In the genomic region with DNA sequence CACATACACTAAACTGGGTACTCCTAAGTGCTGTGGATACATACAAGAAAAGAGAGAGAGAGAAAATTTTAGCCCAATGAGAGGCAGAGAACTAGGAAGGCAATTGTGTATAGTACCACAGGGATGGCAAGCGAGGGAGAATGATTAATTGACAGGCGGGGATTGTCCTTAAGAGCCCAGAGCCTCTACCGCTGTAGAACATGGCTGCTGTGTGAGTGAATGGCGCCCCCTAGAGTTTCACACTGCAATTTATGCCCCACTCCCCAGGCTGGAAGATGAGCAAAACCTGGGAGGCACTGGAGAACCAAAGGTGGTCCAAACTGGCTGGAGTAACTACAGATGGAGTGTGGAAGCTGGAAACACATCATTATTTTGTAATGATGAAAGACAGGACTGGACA, we compare ENCODE assay signal across 8 mouse cellular contexts. TPM values are rescaled to one million over a fixed set of nuclear protein-coding genes. Genes with fewer than 3 reads are reported as not detected.
DNase-seq lines count a peak whose midpoint lies in the region; ATAC-seq and TF ChIP-seq lines count a peak whose summit lies in the region.

No protein-coding gene starts in this region.

- no peak overlapping the region for H3ac ChIP-seq in C2C12 (ENCODE audit: control insufficient read depth, insufficient read length, low read depth)

- TF ChIP-seq POLR2A in brain, embryonic 14.5 days (IDR thresholded peaks at IDR 0.05; ENCODE audit: borderline replicate concordance, extremely low read depth, insufficient read depth, insufficient read length, poor library complexity, severe bottlenecking) = no peak

- H3K9me3 ChIP-seq in hindbrain, embryonic 10.5 days = no peaks in the 10 kb centered on the region
- no peaks in the 10 kb centered on the region for H3K9me3 ChIP-seq in limb, embryonic 11.5 days (ENCODE audit: control insufficient read depth, low read length)

- no peaks in the 10 kb centered on the region for H3K79me3 ChIP-seq in C2C12 (ENCODE audit: low read depth)

- H3K4me3 ChIP-seq in C2C12 (ENCODE audit: insufficient read depth, poor library complexity, severe bottlenecking) = no peak overlapping the region
- no peak overlapping the region for H3K4me3 ChIP-seq in hindbrain, embryonic 10.5 days
- no peak overlapping the region for H3K4me3 ChIP-seq in limb, embryonic 11.5 days (ENCODE audit: low read depth, low read length)

- H3K79me2 ChIP-seq in C2C12 (ENCODE audit: control insufficient read depth, insufficient read depth) = no peaks in the 10 kb centered on the region

- 24% methylated on average over 4 of the region's 4 CpGs for WGBS in hindbrain, embryonic 10.5 days
- WGBS in limb, embryonic 11.5 days = 26% methylated on average over 4 of the region's 4 CpGs

- H3K4me2 ChIP-seq in limb, embryonic 11.5 days (ENCODE audit: low read depth, severe bottlenecking) = no peak overlapping the region

- no peak for ATAC-seq in cerebellum, adult (ENCODE audit: insufficient number of reproducible peaks, low FRiP score, low TSS enrichment)
- no peak for ATAC-seq in limb, embryonic 11.5 days (ENCODE audit: insufficient number of reproducible peaks, low FRiP score, low TSS enrichment, low read depth)

- peaks cover 9% of the 10 kb centered on the region for H3K4me1 ChIP-seq in hindbrain, embryonic 10.5 days (replicated peaks)
- 0 out of 2 replicates have a peak, but pooled peaks cover 2% of the 10 kb centered on the region for H3K4me1 ChIP-seq in limb, embryonic 11.5 days (ENCODE audit: control insufficient read depth, insufficient read depth, low read length)

- H3K27ac ChIP-seq in hindbrain, embryonic 10.5 days = no peak overlapping the region
- no peak overlapping the region for H3K27ac ChIP-seq in limb, embryonic 11.5 days (replicated peaks; ENCODE audit: low read depth, low read length)

- H3K27me3 ChIP-seq in C2C12 (ENCODE audit: control insufficient read depth, insufficient read depth, insufficient read length) = no peaks in the 10 kb centered on the region
- no peaks in the 10 kb centered on the region for H3K27me3 ChIP-seq in hindbrain, embryonic 10.5 days (ENCODE audit: insufficient read depth, poor library complexity, severe bottlenecking)
- H3K27me3 ChIP-seq in limb, embryonic 11.5 days (ENCODE audit: control insufficient read depth, insufficient read depth, low read length) = no peaks in the 10 kb centered on the region

- DNase-seq in cerebellum, adult 9-10 months = peak; percentile 33
- DNase-seq in brain, embryonic 14.5 days (ENCODE audit: low read depth) = peak; percentile 80
- DNase-seq in hindbrain, embryonic 10.5 days (ENCODE audit: low spot score) = peak; percentile 51
- DNase-seq in limb, embryonic 11.5 days (ENCODE audit: low spot score) = peak; percentile 56
- peak; percentile 73 for DNase-seq in naive thymus-derived CD4-positive, alpha-beta T cell, adult 2 months (ENCODE audit: low read depth)
- DNase-seq in yolk sac, embryonic 10.5 days (ENCODE audit: low spot score) = peak; percentile 47

- peak; percentile 4 for TF ChIP-seq CTCF in C2C12 (IDR thresholded peaks at IDR 0.05; ENCODE audit: control insufficient read depth, insufficient read depth, insufficient read length)
- TF ChIP-seq CTCF in brain, embryonic 14.5 days (IDR thresholded peaks at IDR 0.05; ENCODE audit: borderline replicate concordance, extremely low read depth, insufficient read depth, insufficient read length) = peak; percentile 70

- H3K9ac ChIP-seq in limb, embryonic 11.5 days (ENCODE audit: low read length) = no peak overlapping the region

- no peaks in the 10 kb centered on the region for H3K36me3 ChIP-seq in C2C12 (ENCODE audit: control insufficient read depth, insufficient read depth)
- no peaks in the 10 kb centered on the region for H3K36me3 ChIP-seq in hindbrain, embryonic 10.5 days
- no peaks in the 10 kb centered on the region for H3K36me3 ChIP-seq in limb, embryonic 11.5 days (ENCODE audit: control insufficient read depth, insufficient read depth, low read length)

TF ChIP-seq in C2C12, 6 proteins besides CTCF, POLR2A, EP300 and RAD21:
- no peak for TF ChIP-seq CEBPB (IDR thresholded peaks at IDR 0.05; ENCODE audit: low read depth)
TF ChIP-seq in C2C12: peak in this region for 0.

RNA-seq across cellular contexts. Expression of a gene that starts 24.8 kb away (rescaled TPM):
- 988 TPM for polyA plus RNA-seq in C2C12 (2012; fragmentation: generic; extraction: Trizol)
- polyA plus RNA-seq in brain, embryonic 14.5 days (2012; rRNA removed) = 477 and 533 TPM in 2 replicates
- polyA plus RNA-seq in hindbrain, embryonic 10.5 days (2016; fragmentation: Nextera tagmentation; extraction: Ambion mirVana) = 803 and 848 TPM in 2 replicates
- 626 and 628 TPM in 2 replicates for polyA plus RNA-seq in limb, embryonic 11.5 days (2014; fragmentation: Nextera tagmentation; extraction: Ambion mirVana)

RNA-seq across cellular contexts. Expression of a gene that starts 53.5 kb away (rescaled TPM):
- polyA plus RNA-seq in C2C12 (2012; fragmentation: generic; extraction: Trizol) = 64.8 TPM
- polyA plus RNA-seq in brain, embryonic 14.5 days (2012; rRNA removed) = 41.7 and 43.8 TPM in 2 replicates
- polyA plus RNA-seq in hindbrain, embryonic 10.5 days (2016; fragmentation: Nextera tagmentation; extraction: Ambion mirVana) = 133 TPM in 2 replicates
- 124 and 129 TPM in 2 replicates for polyA plus RNA-seq in limb, embryonic 11.5 days (2014; fragmentation: Nextera tagmentation; extraction: Ambion mirVana)

RNA-seq across cellular contexts. Expression of a gene that starts 53.7 kb away (rescaled TPM):
- polyA plus RNA-seq in C2C12 (2012; fragmentation: generic; extraction: Trizol) = 6.3 TPM
- polyA plus RNA-seq in brain, embryonic 14.5 days (2012; rRNA removed) = 11.5 and 14.7 TPM in 2 replicates
- polyA plus RNA-seq in hindbrain, embryonic 10.5 days (2016; fragmentation: Nextera tagmentation; extraction: Ambion mirVana) = 25.1 and 31.5 TPM in 2 replicates
- polyA plus RNA-seq in limb, embryonic 11.5 days (2014; fragmentation: Nextera tagmentation; extraction: Ambion mirVana) = 36.0 and 41.8 TPM in 2 replicates
